Mouse (Mus musculus) embryonic facial prominence, embryonic 15.5 days (tissue): ENCODE measurements around the gene Rnf220. TPM values are rescaled to one million over a fixed set of nuclear protein-coding genes. Genes with fewer than 3 reads are reported as not detected.

Experiments used
- ATAC-seq: fragments of 200-750 bp; cut with Nextera tagmentation; 2 replicates; pipeline ENCODE4 v1.8.0; 2017; ENCODE audit warnings: low read depth, moderate TSS enrichment; ENCODE audit not compliant: insufficient number of reproducible peaks, low FRiP score, low TSS enrichment
- H3K27ac ChIP-seq: fragments of 300-500 bp; sonication (generic); replicated peaks from 2 replicates; pipeline ENCODE4 v1.5.1; 2015; ENCODE audit warnings: mild to moderate bottlenecking, inconsistent platforms
- H3K27me3 ChIP-seq: fragments of 300-500 bp; sonication (generic); 2 replicates; pipeline ENCODE4 v1.6.1; 2015; ENCODE audit warnings: inconsistent platforms
- H3K36me3 ChIP-seq: fragments of 300-500 bp; sonication (generic); 2 replicates; pipeline ENCODE4 v1.6.1; 2015; ENCODE audit warnings: mild to moderate bottlenecking, inconsistent platforms
- H3K4me1 ChIP-seq: fragments of 300-500 bp; sonication (generic); 2 replicates; pipeline ENCODE4 v1.6.1; 2015; ENCODE audit warnings: inconsistent platforms
- H3K4me2 ChIP-seq: fragments of 300-500 bp; sonication (generic); replicated peaks from 2 replicates; pipeline ENCODE4 v1.6.1; 2015; ENCODE audit warnings: mild to moderate bottlenecking, inconsistent platforms
- H3K4me3 ChIP-seq: fragments of 300-500 bp; sonication (generic); replicated peaks from 2 replicates; pipeline ENCODE4 v1.5.1; 2015; ENCODE audit warnings: mild to moderate bottlenecking, inconsistent platforms
- H3K9ac ChIP-seq: fragments of 300-500 bp; sonication (generic); 2 replicates; pipeline ENCODE4 v1.6.1; 2015; ENCODE audit warnings: inconsistent platforms
- H3K9me3 ChIP-seq: fragments of 300-500 bp; sonication (generic); replicated peaks from 2 replicates; pipeline ENCODE4 v1.6.1; 2016; ENCODE audit warnings: inconsistent platforms
- WGBS: fragments of 180-500 bp; shearing (Covaris S2); methylation state at CpG from one replicate; pipeline ENCODE4 v1.1.7; 2015; 5-methylcytosine and 5-hydroxymethylcytosine counted together
- polyA plus RNA-seq: library from polyadenylated mRNA; unstranded; fragments of >200 nt; fragmentation: Nextera tagmentation; extraction: Ambion mirVana; gene quantifications from 2 replicates; pipeline ENCODE4 v1.2.1, GENCODE M21; 2015

Gene Rnf220
- polyA plus RNA-seq, 1 experiment from 2014 or later: 77.6 TPM

DNA sequence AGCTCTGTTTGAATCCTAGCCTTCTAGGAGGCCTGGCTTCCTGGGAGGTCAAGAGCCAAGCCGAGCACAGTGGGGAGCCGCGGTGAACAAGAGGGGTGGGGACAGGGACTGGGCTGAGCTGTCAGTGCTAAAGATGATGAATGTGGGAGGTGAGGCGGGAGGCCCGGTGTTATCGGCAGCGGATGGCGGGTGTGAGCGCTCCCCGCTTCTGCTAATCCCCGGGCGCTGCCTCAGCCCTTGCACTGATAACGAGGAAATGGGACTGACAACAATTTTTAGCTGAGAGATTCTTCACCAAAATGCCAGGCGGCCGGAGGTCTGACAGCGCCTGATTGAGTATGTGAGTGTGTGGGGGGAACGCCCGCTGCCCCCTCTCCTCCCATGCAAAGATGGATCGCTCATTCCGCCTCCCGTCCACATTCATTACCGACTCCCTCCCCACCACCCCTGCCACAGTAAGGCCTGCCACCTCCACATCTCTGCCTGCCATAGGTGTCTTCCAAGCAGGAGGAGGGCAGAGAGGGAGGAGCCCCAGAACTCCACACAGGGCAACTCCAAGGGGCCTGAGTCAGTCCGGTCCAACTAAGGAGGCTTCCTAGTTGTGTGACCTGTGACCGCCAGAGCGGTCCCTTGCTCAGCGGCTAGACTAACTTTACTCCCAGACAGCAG, 184.3 kb downstream of the Rnf220 start:
- 12% methylated on average over 26 of the region's 26 CpGs for WGBS
- Histone ChIP-seq H3K4me1 (peaks cover 25% of the 10 kb centered on the region), H3K27ac (no peak overlapping the region), H3K27me3 (peaks cover 67% of the 10 kb centered on the region), H3K9me3 (no peaks in the 10 kb centered on the region), H3K4me2 (no peak overlapping the region), H3K4me3 (no peak overlapping the region), H3K9ac (no peak overlapping the region), H3K36me3 (no peaks in the 10 kb centered on the region)
- no peak for ATAC-seq

DNA sequence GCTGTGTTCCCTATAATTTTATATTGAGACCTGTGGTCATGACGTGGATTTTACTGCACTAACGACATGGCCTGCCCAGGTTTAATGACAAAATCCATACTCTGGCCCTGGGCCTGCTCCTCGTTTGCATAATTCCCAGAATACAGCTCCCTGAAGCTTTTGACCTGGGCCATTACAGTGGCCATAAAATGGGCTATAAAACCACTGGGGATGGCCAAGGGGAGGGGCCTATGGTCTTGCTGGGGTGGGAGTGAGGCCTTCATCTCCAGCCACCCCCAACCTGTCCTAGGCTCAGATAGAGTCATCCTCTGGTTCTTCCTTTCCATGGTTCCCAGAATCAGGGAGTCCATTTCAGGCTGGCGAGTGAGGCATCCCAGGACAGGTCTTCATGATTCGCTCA, 185.0 kb downstream of the Rnf220 start:
- 54% methylated on average over 5 of the region's 5 CpGs for WGBS
- Histone ChIP-seq H3K9ac (no peak overlapping the region), H3K9me3 (no peaks in the 10 kb centered on the region), H3K27me3 (peaks cover 65% of the 10 kb centered on the region), H3K4me2 (no peak overlapping the region), H3K4me3 (no peak overlapping the region), H3K27ac (no peak overlapping the region), H3K4me1 (peaks cover 22% of the 10 kb centered on the region), H3K36me3 (no peaks in the 10 kb centered on the region)
- ATAC-seq: no peak

DNA sequence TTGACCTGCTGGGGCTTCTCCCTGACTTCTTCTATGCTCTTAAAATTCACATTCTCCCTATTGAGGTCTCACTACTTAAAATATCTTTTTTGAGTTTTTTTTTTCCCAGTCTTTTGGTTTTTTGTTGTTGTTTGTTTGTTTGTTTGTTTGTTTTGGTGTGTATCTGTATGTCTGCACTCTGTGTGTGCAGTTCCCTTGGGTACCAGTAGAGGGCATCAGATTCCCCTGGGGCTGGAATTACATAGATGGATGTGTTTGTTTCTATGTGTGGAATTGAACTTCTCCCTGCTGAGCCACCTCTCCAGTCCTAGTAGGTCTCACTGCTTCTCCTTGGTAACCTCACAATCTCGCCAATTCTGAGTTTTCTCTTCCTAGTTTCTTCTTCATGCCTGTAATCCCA, 187.4 kb downstream of the Rnf220 start:
- H3K27me3 ChIP-seq: peaks cover 64% of the 10 kb centered on the region
- H3K9me3 ChIP-seq: no peaks in the 10 kb centered on the region
- H3K4me1 ChIP-seq: peaks cover 13% of the 10 kb centered on the region
- WGBS: 90% methylated on average over 1 of the region's 1 CpGs
- H3K4me2 ChIP-seq: no peak overlapping the region
- no peak overlapping the region for H3K9ac ChIP-seq
- ATAC-seq: no peak
- no peak overlapping the region for H3K27ac ChIP-seq
- H3K4me3 ChIP-seq: no peak overlapping the region
- no peaks in the 10 kb centered on the region for H3K36me3 ChIP-seq

DNA sequence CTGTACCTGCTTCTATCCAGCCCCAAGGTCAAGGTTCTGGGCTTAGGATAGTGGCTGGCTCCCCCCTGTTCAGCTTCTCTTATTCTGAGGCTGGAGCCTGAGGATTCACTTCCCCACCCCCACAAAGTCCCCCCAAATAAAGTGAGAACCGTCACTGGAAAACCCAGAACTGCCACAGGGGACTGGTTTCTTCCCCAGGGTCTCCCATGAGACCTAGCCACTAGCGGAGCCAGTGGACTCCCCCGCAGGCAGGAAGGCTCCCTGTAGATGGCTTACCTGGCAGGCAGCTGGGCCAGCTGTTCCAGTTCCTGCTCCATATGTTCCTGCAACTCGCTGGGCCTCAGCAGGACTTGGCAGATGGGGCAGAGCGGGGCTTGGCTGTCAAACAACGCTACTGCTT, 189.6 kb downstream of the Rnf220 start:
- Histone ChIP-seq H3K9ac (no peak overlapping the region), H3K9me3 (no peaks in the 10 kb centered on the region), H3K4me3 (no peak overlapping the region), H3K4me2 (no peak overlapping the region), H3K27me3 (peaks cover 64% of the 10 kb centered on the region), H3K27ac (no peak overlapping the region), H3K36me3 (no peaks in the 10 kb centered on the region), H3K4me1 (peaks cover 16% of the 10 kb centered on the region)
- 46% methylated on average over 6 of the region's 6 CpGs for WGBS
- ATAC-seq: no peak

DNA sequence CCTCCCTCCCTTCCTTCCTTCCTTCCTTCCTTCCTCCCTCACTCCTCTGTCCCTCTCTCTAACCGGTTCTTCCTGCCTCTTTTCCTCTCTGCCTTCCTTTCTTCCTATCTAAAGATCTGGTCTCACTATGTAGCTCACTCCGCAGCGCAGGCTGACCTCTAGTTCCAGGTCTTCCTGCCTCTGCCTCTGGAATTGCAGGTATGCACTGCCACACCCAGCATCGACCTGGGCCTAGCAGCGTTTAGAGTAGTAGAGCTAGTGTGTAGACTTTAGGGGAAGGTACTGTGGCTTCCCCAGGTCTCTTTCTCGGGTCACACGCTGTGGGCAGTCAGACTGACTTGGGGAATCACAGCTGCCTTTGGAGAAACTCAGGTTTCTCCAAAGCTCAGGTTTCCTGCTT, 191.4 kb downstream of the Rnf220 start:
- H3K36me3 ChIP-seq: no peaks in the 10 kb centered on the region
- H3K27me3 ChIP-seq: peaks cover 66% of the 10 kb centered on the region
- no peak overlapping the region for H3K9ac ChIP-seq
- H3K4me1 ChIP-seq: peaks cover 15% of the 10 kb centered on the region
- no peak for ATAC-seq
- no peak overlapping the region for H3K4me3 ChIP-seq
- no peak overlapping the region for H3K27ac ChIP-seq
- no peaks in the 10 kb centered on the region for H3K9me3 ChIP-seq
- H3K4me2 ChIP-seq: no peak overlapping the region
- 47% methylated on average over 7 of the region's 7 CpGs for WGBS

DNA sequence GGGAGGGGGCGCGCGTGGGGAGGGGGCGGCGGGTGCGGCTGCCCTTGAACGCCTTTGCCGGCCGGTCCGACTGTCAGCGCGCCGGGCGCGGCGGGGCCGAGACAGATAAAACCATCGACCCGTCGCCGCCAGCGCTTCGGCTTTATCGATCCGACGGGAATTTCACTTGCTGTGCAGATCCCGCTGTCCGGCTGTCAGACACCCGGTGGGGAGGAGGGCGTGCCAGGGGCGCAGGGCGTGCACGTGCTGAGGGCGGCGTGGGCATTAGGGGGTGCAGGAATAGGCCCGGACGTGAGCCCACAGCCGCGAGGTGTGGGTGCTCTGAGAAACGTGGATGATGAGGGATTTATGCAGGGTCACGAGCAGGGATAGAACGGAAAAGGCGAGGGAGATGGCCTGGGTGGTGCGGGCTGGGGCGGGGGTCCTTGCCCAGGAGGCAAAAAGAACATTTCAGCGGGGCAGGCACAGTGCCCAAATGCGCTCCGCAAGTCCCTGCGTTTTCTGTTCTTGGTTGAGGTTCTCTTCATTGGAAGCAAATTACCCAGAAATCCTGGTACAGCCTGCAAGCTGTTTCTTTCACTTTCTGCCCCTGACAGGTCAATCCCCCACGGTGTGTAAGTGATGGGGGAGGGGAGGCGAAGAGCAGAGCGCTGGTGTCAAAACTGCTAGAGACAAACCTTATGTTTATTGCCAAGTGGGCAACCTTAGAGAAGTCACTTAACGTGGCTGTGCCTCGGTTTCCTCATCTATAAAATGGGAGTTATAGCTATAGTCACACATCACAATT, 192.4 kb downstream of the Rnf220 start:
- 4% methylated on average over 54 of the region's 54 CpGs for WGBS
- H3K27me3 ChIP-seq: peaks cover 74% of the 10 kb centered on the region

DNA sequence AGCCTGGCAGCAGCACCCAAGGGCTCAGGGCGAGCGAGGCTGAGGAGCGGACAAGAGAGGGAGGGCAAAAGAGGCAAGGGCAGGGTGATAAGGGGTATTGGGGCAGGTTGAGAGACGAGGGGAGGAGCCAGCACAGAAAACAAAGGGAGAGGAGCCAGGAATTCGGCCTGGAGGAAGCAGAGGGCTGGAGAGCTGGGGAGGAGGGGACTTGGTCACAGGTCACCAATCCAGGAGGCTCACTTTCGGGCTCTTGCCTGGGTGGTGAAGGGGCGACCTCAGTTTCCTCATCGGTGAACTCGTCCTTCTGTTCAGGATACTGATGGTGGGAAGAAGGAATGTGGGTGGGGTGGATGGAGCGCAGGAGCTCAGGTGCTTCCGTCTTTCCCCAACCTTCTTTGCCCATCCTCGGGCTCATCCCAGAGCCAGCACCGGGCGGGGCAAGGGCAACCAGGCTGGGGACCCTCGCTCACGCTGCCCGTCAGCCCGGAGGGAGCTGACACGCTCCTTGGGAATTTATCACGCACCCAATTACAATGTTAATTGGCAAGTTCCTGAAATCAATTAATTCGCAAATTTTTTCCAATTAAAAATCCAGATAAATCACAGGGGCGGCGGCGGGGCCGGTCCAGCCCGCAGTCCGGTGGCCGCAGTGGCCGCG, 193.1 kb downstream of the Rnf220 start:
- Histone ChIP-seq H3K4me2 (peak overlapping the region; percentile 72), H3K27ac (no peak overlapping the region), H3K4me3 (peak overlapping the region; percentile 39), H3K4me1 (peaks cover 15% of the 10 kb centered on the region), H3K9me3 (no peaks in the 10 kb centered on the region), H3K9ac (0 out of 2 replicates have a peak overlapping the region, but pooled peaks have one; percentile 24), H3K36me3 (no peaks in the 10 kb centered on the region), H3K27me3 (peaks cover 74% of the 10 kb centered on the region)
- 6% methylated on average over 30 of the region's 30 CpGs for WGBS
- no peak for ATAC-seq

More for the DNA sequence above, 192.4 kb downstream of the Rnf220 start:
- Histone ChIP-seq H3K9ac (peak overlapping the region; percentile 24; the same call in 1 of the 2 replicates), H3K27ac (no peak overlapping the region), H3K9me3 (no peaks in the 10 kb centered on the region), H3K36me3 (no peaks in the 10 kb centered on the region), H3K4me2 (peak overlapping the region; percentile 72), H3K4me3 (peak overlapping the region; percentile 39), H3K4me1 (peaks cover 15% of the 10 kb centered on the region)
- ATAC-seq: no peak

DNA sequence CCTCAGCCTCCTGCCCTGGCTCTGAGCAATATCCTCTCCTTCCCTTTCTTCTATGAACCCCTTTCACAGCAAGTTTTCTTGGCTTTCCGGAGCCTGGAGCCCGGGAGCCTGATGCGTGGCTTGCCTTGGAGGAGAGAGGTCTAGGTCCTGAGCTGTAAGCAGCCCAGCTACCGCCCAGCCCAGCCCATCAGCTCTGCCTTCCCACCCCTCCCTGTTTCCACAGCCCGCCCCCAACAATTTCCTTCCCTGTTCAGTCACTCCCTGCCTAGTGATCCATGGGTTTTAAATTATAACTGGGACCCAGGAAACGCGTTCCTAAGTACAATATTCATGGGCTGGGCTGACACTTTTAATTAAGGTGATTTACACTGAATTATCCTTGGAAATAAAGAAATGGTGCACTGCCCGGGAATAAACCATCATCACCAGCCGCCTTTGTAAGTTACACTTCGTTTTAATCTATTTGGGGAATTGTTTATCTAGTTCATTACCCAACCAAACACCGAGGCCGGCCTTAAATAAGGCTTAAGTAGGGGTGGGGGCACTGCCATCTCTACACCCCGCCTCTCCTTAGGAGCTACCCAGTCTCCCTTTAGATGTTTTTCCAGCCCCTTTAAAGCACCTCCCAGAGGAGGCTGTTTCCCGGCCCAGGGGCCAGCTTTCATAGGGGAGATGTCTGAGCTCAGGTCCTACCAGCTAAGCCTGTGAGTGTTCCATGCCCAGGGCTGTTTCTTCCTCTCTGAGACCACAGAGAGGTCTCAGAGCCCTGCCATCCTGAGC, 194.6 kb downstream of the Rnf220 start:
- peaks cover 15% of the 10 kb centered on the region for H3K4me1 ChIP-seq
- H3K9ac ChIP-seq: no peak overlapping the region
- H3K4me3 ChIP-seq: no peak overlapping the region
- H3K27me3 ChIP-seq: peaks cover 72% of the 10 kb centered on the region
- WGBS: 37% methylated on average over 14 of the region's 14 CpGs
- ATAC-seq: no peak
- no peak overlapping the region for H3K4me2 ChIP-seq
- no peaks in the 10 kb centered on the region for H3K9me3 ChIP-seq
- H3K36me3 ChIP-seq: no peaks in the 10 kb centered on the region
- H3K27ac ChIP-seq: no peak overlapping the region

DNA sequence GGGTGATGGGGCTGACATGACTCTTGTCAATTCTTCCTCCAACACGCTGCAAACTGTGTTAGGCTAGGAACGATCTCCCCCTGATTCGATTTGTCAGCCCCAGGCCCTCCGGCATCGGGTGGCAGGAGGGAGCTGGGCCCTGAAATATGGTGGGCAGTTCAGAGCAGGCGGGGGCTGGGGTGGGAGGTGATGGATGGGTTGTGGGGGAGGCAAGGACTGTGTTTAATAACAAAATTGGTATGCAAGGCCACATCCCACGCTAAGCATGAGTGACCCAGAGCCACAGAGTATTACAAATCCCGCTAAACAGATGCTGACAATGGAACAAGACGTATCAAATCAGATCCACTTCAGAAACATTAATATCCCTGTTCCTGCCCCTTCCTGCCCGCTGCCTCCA, 196.9 kb downstream of the Rnf220 start:
- Histone ChIP-seq H3K27ac (no peak overlapping the region), H3K9ac (no peak overlapping the region), H3K4me3 (no peak overlapping the region), H3K9me3 (no peaks in the 10 kb centered on the region), H3K27me3 (peaks cover 60% of the 10 kb centered on the region), H3K4me2 (no peak overlapping the region), H3K4me1 (peaks cover 15% of the 10 kb centered on the region), H3K36me3 (no peaks in the 10 kb centered on the region)
- WGBS: 70% methylated on average over 10 of the region's 10 CpGs
- ATAC-seq: no peak

DNA sequence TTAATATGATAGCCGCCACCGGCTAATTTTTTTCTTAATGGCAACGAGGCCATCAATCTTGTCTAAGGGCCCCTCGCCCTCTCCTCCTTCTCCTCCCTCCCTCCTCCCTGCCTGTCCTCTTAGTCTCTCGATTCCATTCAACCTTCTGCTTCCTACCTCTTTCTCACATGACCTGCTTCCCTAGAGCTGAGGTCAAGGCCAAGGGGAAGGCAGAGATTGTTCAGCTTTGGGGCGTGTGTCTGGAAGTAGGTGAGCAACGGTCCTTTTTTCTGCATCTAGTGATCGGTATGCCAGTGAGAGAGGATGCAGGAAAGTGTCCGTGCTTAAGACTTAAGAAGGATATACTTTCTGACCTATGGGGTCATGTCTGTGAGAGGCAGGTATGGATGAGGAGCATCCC, 199.0 kb downstream of the Rnf220 start:
- Histone ChIP-seq H3K4me3 (no peak overlapping the region), H3K9ac (no peak overlapping the region), H3K9me3 (no peaks in the 10 kb centered on the region), H3K27me3 (peaks cover 39% of the 10 kb centered on the region), H3K27ac (no peak overlapping the region), H3K4me2 (no peak overlapping the region), H3K4me1 (no peaks in the 10 kb centered on the region), H3K36me3 (no peaks in the 10 kb centered on the region)
- ATAC-seq: no peak
- WGBS: 81% methylated on average over 9 of the region's 9 CpGs
